Mouse (Mus musculus) erythroblast, embryonic 14.5 days (primary cell): ENCODE results near the gene Rab17. TPM values are rescaled to one million over a fixed set of nuclear protein-coding genes. Genes with fewer than 3 reads are reported as not detected.

ENCODE experiments used
- H3K27me3 ChIP-seq: 2 replicates; pipeline ENCODE4 v1.6.1; 2012; ENCODE audit warnings: inconsistent platforms; ENCODE audit not compliant: control insufficient read depth
- H3K36me3 ChIP-seq: 2 replicates; pipeline ENCODE4 v1.6.1; 2012; ENCODE audit warnings: mild to moderate bottlenecking, inconsistent platforms; ENCODE audit not compliant: control insufficient read depth
- H3K4me1 ChIP-seq: 2 replicates; pipeline ENCODE4 v1.6.1; 2012; ENCODE audit warnings: inconsistent platforms; ENCODE audit not compliant: control insufficient read depth
- H3K4me3 ChIP-seq: replicated peaks from 2 replicates; pipeline ENCODE3; 2012; ENCODE audit warnings: moderate library complexity, mild to moderate bottlenecking, inconsistent platforms
- H3K9me3 ChIP-seq: 2 replicates; pipeline ENCODE4 v1.6.1; 2012; ENCODE audit warnings: low read length, inconsistent platforms, mixed read lengths; ENCODE audit not compliant: control insufficient read depth
- GATA1 ChIP-seq: IDR thresholded peaks from 2 replicates; pipeline ENCODE4 v1.6.1; 2012; ENCODE audit warnings: low read length, inconsistent platforms, mixed read lengths
- TAL1 ChIP-seq: IDR thresholded peaks from 3 replicates; pipeline ENCODE4 v1.6.1; 2012; ENCODE audit warnings: low read length, inconsistent platforms, mixed read lengths
- polyA plus RNA-seq: library from polyadenylated mRNA; stranded (reverse); fragments of >175 nt; gene quantifications from 2 replicates; pipeline ENCODE4 v1.2.3, GENCODE M21; 2012

The Rab17 gene
- polyA plus RNA-seq, 1 experiment, result not detected

DNA sequence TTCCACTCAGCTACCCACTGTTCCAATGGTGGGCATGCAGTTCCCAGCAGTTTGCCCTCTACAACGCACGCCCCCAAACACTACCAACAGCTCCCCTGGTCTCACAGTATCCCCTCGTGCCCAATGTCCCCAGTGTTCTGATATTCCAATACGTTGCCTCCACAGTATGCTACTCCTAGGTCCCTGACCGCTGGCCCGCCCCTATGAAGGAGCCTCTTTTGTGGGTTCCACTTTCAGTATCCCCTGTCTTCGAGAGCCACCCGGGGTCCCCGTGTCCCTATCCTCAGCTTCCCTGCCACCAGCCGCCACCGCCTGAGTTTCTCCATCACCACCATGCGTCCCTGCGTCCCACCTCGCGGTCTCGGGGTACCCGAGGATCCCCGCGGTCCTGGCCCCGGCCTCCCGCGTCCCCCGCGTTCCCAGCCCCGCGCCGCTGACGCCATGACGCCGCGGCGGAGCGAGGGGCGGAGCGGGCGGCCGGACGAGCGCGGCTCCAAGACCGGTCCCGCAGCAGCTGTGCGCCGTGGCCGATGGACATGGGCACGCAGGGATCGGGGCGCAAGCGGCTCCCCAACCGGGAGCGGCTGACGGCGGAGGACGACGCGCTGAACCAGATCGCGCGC lies 28.9 kb upstream of the Rab17 start, which contains the start of gene Lrrfip1:
Gene Lrrfip1 (plus strand): TSS at position 470 of the 623 bp plus-strand sequence.
- H3K4me1 ChIP-seq, result peaks cover 2% of the 10 kb centered on the region; the same call in 1 of the 2 replicates
- peak within 1 kb of the TSS; percentile 54 for H3K4me3 ChIP-seq
- no peak for TF ChIP-seq TAL1
- no peak for TF ChIP-seq GATA1
- H3K27me3 ChIP-seq, result peaks cover 30% of the 10 kb centered on the region
- no peaks in the 10 kb centered on the region for H3K36me3 ChIP-seq
- peaks cover 3% of the 10 kb centered on the region for H3K9me3 ChIP-seq

DNA sequence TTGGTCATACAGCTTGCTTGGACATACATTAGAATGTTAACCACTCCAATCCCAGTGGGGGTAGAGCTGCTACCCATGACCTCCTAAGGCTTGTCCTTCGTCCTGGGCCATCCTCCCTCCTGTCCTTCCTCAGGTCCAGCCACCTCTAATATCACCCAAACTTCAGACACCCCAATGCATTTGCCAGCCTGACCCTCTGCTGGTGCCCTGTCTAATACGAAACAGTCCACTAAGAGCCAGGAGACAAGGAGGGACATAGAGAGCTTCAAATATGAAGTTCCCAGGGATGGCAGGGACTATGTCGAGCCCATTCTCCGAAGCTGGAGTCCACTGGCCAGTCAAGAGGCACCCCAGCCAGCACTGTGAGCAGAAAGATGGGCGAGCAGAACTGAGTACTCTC lies 28.2 kb upstream of the Rab17 start:
- H3K4me1 ChIP-seq, result peaks cover 2% of the 10 kb centered on the region; the same call in 1 of the 2 replicates

DNA sequence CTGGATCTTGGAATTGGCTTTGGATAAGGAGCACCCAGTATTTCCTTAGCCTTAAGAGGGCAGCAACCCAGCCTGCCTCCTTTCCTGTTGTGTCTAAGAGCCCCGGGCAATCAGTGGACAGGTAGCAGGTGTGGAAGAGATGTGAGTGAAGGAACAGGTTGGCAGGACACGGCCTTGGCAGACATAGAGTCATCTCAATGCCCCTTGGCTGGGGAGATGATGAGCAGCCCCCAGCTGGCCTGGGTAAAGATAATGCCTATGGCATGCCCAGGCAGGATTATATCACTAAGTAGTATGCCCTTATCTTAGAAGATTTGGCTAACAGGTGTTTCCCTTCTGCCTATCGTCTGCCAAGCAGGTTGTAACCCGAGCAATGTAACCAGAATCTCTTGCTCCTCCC lies 27.7 kb upstream of the Rab17 start:
- Histone ChIP-seq H3K9me3 (peaks cover 3% of the 10 kb centered on the region), H3K36me3 (no peaks in the 10 kb centered on the region), H3K4me3 (no peak overlapping the region), H3K27me3 (peaks cover 30% of the 10 kb centered on the region), H3K4me1 (peaks cover 2% of the 10 kb centered on the region; the same call in 1 of the 2 replicates)
- no peak for TF ChIP-seq GATA1
- TF ChIP-seq TAL1, result no peak

More for the DNA sequence above, 28.2 kb upstream of the Rab17 start:
- TF ChIP-seq GATA1, result no peak
- TF ChIP-seq TAL1, result no peak
- H3K9me3 ChIP-seq, result peaks cover 3% of the 10 kb centered on the region
- peaks cover 30% of the 10 kb centered on the region for H3K27me3 ChIP-seq
- no peaks in the 10 kb centered on the region for H3K36me3 ChIP-seq
- H3K4me3 ChIP-seq, result no peak overlapping the region

GRCm38 (mm10) chr1:90995916-90996315 lies 26.5 kb upstream of the Rab17 start:
- no peak for TF ChIP-seq TAL1
- no peak for TF ChIP-seq GATA1
- no peak overlapping the region for H3K4me3 ChIP-seq
- H3K27me3 ChIP-seq, result peaks cover 30% of the 10 kb centered on the region
- no peaks in the 10 kb centered on the region for H3K36me3 ChIP-seq
- H3K9me3 ChIP-seq, result peaks cover 3% of the 10 kb centered on the region
- H3K4me1 ChIP-seq, result peaks cover 2% of the 10 kb centered on the region; the same call in 1 of the 2 replicates

GRCm38 (mm10) chr1:90981346-90981745 lies 11.9 kb upstream of the Rab17 start:
- TF ChIP-seq TAL1 (no peak), GATA1 (no peak)

GRCm38 (mm10) chr1:90980638-90981330 lies 11.3 kb upstream of the Rab17 start:
- Histone ChIP-seq H3K27me3 (no peaks in the 10 kb centered on the region), H3K9me3 (0 out of 2 replicates have a peak, but pooled peaks cover 2% of the 10 kb centered on the region), H3K4me1 (no peaks in the 10 kb centered on the region), H3K4me3 (no peak overlapping the region), H3K36me3 (no peaks in the 10 kb centered on the region)
- TF ChIP-seq GATA1, result no peak
- no peak for TF ChIP-seq TAL1

More at GRCm38 (mm10) chr1:90981346-90981745, 11.9 kb upstream of the Rab17 start:
- no peaks in the 10 kb centered on the region for H3K4me1 ChIP-seq
- H3K27me3 ChIP-seq, result no peaks in the 10 kb centered on the region
- 0 out of 2 replicates have a peak, but pooled peaks cover 2% of the 10 kb centered on the region for H3K9me3 ChIP-seq
- no peak overlapping the region for H3K4me3 ChIP-seq
- no peaks in the 10 kb centered on the region for H3K36me3 ChIP-seq

DNA sequence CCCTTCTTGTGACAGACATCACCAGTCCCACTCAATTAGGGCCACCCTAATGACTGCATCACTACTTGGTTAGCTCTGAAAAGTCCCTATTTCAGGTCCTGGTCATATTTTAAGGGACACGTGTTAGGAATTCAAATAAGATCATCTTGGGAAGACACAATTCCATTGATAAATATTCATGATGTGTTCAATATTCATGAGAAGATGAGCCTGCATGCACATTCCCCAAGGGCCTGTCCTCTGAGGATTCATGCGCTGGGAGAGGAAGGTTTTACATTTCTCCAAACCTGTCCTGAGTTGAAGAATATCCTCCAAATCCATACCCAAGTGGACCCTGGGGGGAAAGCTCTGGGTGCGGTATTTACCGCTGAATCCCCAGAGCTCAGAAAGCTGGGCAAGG lies 6.5 kb upstream of the Rab17 start:
- Histone ChIP-seq H3K36me3 (no peaks in the 10 kb centered on the region), H3K4me1 (peaks cover 2% of the 10 kb centered on the region)
- TF ChIP-seq GATA1 (no peak), TAL1 (no peak)

GRCm38 (mm10) chr1:90974906-90975649 lies 5.6 kb upstream of the Rab17 start:
- Histone ChIP-seq H3K9me3 (no peaks in the 10 kb centered on the region), H3K36me3 (no peaks in the 10 kb centered on the region), H3K27me3 (no peaks in the 10 kb centered on the region), H3K4me3 (no peak overlapping the region), H3K4me1 (peaks cover 2% of the 10 kb centered on the region)
- no peak for TF ChIP-seq TAL1
- no peak for TF ChIP-seq GATA1

More for the DNA sequence above, 6.5 kb upstream of the Rab17 start:
- Histone ChIP-seq H3K9me3 (no peaks in the 10 kb centered on the region), H3K27me3 (no peaks in the 10 kb centered on the region), H3K4me3 (no peak overlapping the region)

DNA sequence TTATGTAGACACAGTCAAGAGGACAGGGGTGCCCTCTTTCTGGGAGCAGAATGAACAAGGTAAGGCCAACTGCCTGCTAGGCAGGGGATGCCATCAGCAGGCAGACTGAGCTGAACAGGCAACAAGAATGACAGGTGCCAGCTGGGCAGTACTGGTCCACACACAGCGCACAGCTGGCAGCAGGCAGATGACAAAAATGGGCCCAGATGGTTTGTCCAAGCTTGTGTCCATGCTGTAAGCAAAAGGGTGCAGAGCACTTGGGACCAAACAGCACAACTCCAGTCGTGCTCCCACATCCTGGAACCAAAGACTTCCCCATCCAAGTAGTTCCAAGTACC lies 4.1 kb upstream of the Rab17 start:
- no peak overlapping the region for H3K4me3 ChIP-seq
- H3K27me3 ChIP-seq, result no peaks in the 10 kb centered on the region
- peaks cover 2% of the 10 kb centered on the region for H3K4me1 ChIP-seq
- no peaks in the 10 kb centered on the region for H3K36me3 ChIP-seq
- no peaks in the 10 kb centered on the region for H3K9me3 ChIP-seq
- TF ChIP-seq TAL1 (no peak), GATA1 (no peak)
